Mouse (Mus musculus) Patski (cell line): ENCODE results near the gene Bcl7a. TPM values are rescaled to one million over a fixed set of nuclear protein-coding genes. Genes with fewer than 3 reads are reported as not detected.
A peak's percentile ranks its signal among the peaks of the same experiment; 100 is the strongest.

Experiments used
- ATAC-seq: fragments of 100-300 bp; one replicate; pipeline ENCODE4 v1.8.0; 2021
- CTCF ChIA-PET: fragments of 350-600 bp; sonication (Branson Sonifier 250); formaldehyde crosslinking; loops from one replicate; lab custom pipeline; 2022; ENCODE audit warnings: inconsistent platforms; lab: Charles Lee
- POLR2A ChIA-PET: fragments of 350-600 bp; sonication (Branson Sonifier 250); formaldehyde crosslinking; loops from one replicate; lab custom pipeline; 2022; ENCODE audit warnings: antibody characterized with exemption, inconsistent platforms; lab: Charles Lee
- DNase-seq: peaks from one replicate; pipeline ENCODE4 v3.0.0-alpha.2; 2011; ENCODE audit warnings: low read depth, low spot score
- H3K27me3 ChIP-seq: fragments of 371-371 bp; one replicate; pipeline ENCODE4 v1.5.1; 2021
- CTCF ChIP-seq: fragments of 100-300 bp; IDR thresholded peaks from one replicate; pipeline ENCODE4 v1.5.1; 2021
- in situ Hi-C: fragments of 300-500 bp; cut with MboI; formaldehyde crosslinking; loops from 3 replicates; pipeline ENCODE4 v1.11.1; 2018; ENCODE audit warnings: low pct_unique_long_range_greater_than_20kb, mixed read lengths
- polyA plus RNA-seq: library from polyadenylated mRNA; unstranded; gene quantifications from one replicate; pipeline ENCODE4 v1.2.3, GENCODE M21; 2021

Gene Bcl7a
- polyA plus RNA-seq, 1 experiment from 2014 or later, result 19.3 TPM

DNA sequence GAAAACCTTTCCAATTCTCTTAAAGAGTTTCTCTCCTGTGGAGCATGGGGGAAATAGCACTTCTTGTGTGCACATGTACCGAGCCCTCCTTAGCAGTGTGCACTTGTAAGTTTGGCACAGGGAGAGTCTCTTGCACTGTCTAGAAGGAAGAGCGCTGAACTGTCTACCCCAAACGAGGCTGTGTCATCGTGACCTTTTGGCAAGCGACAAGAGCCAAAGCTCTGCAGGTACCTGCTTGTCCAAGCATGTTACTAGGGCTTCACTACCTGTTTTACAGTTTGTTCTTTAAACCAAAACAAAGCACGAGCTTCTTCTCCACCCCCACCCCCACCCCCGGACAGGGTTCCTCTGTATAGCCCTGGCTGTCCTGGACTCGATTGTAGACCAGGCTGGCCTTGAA is 15.9 kb upstream of the Bcl7a start:
- in situ Hi-C loops, result no loop called here
- H3K27me3 ChIP-seq, result no peaks in the 10 kb centered on the region
- DNase-seq (no peak), ATAC-seq (no peak)
- POLR2A ChIA-PET, result no interaction called here
- CTCF ChIA-PET, result interaction anchor here (0.8 to 1.5 kb wide), 3 partner anchors 10 to 50 kb away, joined by 3 to 5 read pairs (median 3); no protein-coding TSS in a partner anchor
- no peak for TF ChIP-seq CTCF

DNA sequence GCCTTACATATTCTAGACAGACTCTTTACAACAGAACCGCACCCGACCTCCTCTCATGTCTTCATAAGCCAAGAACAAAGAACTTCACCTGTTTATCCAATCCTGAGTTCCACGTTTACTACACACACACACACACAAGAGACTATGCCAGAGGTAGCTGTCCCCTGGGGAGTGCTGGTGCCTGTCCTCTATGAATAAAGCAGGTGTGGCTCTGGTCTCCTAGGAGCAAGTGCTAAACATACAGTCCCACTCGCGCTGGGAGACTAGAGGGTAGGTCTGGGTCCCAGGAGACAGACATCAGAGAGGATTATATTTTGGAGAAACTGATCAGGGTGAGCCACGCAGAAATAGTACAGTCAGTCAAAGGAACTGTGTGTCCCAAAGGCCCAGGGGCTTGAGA is 10.1 kb upstream of the Bcl7a start:
- in situ Hi-C loops, result no loop called here
- no peak for ATAC-seq
- DNase-seq, result no peak

DNA sequence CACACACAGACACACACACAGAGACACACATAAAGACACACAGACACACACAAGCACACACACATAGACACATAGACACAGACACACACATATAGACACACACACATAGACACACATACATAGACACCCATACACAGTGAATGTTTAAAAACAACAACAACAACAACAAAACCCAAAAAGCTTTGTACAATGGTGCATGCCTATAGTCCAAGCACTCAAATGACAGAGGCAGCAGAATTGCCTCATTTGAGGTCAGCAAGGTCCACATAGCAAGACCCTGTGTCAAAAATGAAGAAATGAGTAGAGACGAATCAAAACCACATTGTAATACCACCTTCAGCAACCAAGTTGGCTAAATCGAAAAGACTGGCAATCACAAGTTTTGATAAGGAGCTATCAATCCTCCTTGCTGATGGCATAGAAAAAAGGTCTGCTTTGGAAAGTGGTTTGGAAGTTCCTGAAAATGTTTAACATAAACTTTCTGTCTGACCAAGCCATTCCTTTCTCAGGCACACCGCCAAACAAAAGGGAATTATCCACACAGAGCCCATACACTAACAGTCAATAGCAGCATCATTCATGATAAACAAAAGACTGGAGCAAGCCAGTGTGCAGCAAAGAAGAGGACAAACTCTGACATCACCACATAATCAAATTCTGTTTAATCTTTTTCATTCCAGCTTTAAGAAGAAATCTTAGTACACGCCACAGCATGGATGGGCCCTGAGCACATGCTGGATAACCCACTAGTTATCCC is 7.3 kb upstream of the Bcl7a start:
- in situ Hi-C loops, result no loop called here
- ChIA-PET CTCF (no interaction called here), POLR2A (no interaction called here)
- H3K27me3 ChIP-seq, result no peaks in the 10 kb centered on the region
- TF ChIP-seq CTCF, result no peak
- ATAC-seq, result no peak
- no peak for DNase-seq

More for the DNA sequence above, 10.1 kb upstream of the Bcl7a start:
- POLR2A ChIA-PET, result no interaction called here
- CTCF ChIA-PET, result no interaction called here
- TF ChIP-seq CTCF, result no peak
- no peaks in the 10 kb centered on the region for H3K27me3 ChIP-seq

DNA sequence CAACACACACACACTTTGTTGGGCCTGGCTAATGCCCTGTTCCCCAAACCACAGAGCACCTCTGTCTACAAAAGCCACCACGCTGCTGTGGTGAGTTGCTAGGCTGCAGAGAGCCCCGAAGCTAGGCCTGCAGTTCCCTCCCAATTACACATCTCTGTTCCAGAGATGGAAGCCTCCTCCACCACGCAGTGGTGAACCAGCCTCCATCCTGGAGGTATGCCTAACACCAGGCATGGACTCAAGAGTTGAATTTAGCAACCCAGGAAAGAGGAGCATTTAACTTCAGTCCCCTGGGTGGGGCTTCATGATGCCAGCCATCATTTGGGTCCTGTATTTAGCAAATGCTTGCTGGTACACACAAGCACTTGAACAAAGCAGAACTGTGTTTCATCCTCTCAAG is 5.2 kb upstream of the Bcl7a start:
- CTCF ChIA-PET, result interaction anchor here (1.2 kb wide), 1 partner anchor 26 kb away, joined by 3 read pairs; no protein-coding TSS in a partner anchor
- in situ Hi-C loops, result no loop called here
- TF ChIP-seq CTCF, result no peak
- H3K27me3 ChIP-seq, result no peaks in the 10 kb centered on the region
- POLR2A ChIA-PET, result no interaction called here
- no peak for DNase-seq
- ATAC-seq, result no peak

DNA sequence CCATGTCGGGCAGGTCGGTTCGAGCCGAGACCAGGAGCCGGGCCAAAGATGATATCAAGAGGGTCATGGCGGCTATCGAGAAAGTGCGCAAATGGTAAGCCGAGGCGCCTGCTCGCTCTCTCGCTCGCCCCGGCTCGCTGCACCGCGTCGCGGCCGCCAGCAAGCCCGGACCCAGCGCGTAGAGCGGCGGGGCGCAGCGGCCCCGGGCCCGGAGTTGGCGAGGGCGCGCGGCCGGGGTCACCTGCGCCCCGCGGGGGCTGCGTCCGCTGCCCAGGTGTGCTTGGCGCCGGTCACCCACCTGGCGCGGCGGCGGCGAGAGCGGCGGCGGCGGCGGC is 961 bp downstream of the Bcl7a start:
- DNase-seq (no peak), ATAC-seq (peak; percentile 19)
- ChIA-PET POLR2A (interaction anchor here (0.9 to 2.8 kb wide), 8 partner anchors 8 to 89 kb away, joined by 3 to 14 read pairs (median 4); no protein-coding TSS in a partner anchor), CTCF (interaction anchor here (0.9 kb wide), 1 partner anchor 33 kb away, joined by 3 read pairs; no protein-coding TSS in a partner anchor)
- no peak for TF ChIP-seq CTCF
- H3K27me3 ChIP-seq, result no peaks in the 10 kb centered on the region
- in situ Hi-C loops, result no loop called here

DNA sequence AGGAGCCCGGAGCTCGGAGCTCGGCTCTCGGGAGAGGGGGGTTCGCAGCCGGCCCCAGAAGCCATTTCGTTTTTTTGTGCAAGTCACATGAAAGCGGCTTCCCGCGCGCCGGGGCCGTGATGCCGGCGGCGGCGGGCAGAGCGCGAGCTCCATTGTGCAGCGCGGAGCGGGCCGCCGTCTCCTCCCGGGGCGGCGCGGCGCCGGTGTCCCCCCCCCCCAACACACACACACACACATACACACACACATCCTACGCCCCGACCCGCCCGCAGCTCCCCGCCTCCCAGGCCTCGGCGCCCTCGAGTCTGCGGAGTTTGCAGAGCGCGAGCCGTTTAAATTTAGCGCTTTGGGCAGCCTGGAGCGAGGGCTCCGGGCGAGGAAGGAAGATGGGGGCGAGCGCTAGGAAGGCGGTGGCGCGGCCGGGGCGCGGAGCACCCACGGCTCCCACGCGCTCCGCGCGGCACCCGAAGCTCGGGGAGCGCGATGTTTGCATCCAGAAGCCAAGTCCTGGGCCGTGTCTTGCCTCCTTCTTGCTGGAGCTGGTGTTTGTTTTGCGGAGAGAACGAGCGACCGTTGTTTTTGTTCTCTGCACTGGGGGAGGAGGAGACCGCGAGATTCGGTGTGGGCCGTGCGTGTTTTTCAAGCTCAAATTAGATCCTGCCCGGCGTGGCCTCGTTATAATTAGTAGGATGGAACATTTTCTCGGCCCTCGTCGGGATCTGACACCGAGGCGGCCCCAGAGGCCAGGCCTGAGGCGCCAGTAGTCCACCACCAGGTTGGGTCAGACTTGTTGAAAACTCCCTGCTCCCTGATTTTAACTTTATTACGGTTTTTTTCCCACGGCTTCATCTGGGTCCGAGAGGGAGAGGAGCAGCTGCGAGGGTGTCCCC is 1.6 kb downstream of the Bcl7a start:
- DNase-seq, result no peak
- CTCF ChIA-PET, result interaction anchor here (0.9 to 1.7 kb wide), 2 partner anchors 19 to 32 kb away, joined by 3 to 4 read pairs; no protein-coding TSS in a partner anchor
- no peaks in the 10 kb centered on the region for H3K27me3 ChIP-seq
- in situ Hi-C loops, result no loop called here
- peak; percentile 16 for ATAC-seq
- TF ChIP-seq CTCF, result no peak
- POLR2A ChIA-PET, result interaction anchor here (0.7 to 2.8 kb wide), 10 partner anchors 8 to 147 kb away, joined by 3 to 14 read pairs (median 4); no protein-coding TSS in a partner anchor

DNA sequence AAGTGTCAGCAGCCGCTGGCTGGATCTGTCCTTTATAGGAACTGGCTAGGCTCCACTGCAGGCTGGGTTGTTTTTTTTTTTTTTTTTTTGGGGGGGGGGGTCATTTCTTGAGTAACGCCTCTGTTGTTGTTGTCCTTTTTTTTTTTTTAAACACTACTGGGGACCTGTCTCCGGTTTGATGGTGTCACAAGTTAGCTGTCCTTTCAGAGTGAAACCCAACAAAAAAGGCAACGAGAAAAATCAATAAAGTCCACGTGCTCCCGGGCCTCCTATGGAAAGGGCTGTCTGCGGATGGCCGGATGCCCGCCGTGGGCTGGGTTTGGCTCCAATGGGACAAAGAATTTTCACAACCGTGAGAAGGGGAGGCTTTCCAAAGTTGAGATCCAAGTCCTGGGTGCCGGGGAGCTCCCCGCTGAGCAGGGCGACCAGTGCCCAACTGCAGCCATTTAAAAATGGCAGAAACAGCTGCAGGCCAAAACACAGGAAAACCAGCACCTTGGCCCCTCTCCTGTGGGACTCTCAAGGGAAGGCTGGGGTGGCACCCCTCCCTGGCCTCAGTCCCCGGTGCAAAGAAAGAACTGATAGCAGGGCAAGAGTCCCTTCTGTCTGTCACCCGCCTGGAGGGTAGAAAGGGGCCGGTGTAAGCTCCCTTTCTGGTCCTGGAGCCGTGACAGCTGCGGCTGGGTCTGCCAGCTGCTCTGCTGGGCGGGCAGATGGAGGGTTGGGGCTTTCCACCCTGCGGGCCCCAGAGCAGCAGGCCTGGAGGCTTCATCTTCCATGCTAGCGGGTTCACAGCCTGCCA is 2.4 kb downstream of the Bcl7a start:
- TF ChIP-seq CTCF, result no peak
- ATAC-seq (no peak), DNase-seq (peak; percentile 43)
- H3K27me3 ChIP-seq, result no peaks in the 10 kb centered on the region
- in situ Hi-C loops, result no loop called here
- ChIA-PET CTCF (interaction anchor here (1.5 to 1.7 kb wide), 2 partner anchors 18 to 32 kb away, joined by 3 to 4 read pairs; no protein-coding TSS in a partner anchor), POLR2A (interaction anchor here (0.7 to 2.8 kb wide), 7 partner anchors 10 to 148 kb away, joined by 3 to 20 read pairs (median 4); no protein-coding TSS in a partner anchor)

DNA sequence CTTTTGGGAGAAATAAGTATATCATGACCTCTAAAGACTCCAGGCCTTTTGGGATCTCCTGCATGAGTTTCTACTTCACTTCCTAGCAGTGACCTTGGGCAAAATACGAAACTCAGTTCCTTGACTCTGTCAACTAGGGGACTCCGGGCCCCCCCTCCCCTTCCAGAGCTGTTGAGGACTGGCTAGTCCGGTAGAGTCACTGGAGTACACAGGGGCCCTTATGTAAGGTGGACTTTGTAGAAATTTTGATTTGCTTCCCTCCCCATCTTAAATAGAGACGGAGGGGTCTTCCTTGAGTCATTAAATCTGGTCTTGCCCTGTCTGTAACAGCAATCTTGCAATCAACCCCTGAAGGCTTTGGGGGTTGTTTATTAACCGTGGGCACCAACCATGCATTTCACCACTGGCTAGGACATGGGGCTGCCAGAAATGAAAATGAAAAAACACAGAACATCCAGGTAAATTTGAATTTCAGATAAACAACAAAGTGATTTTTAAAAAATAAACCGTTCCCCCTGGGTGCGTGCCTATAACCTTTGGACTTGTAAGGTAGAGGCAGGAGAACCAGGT is 3.2 kb downstream of the Bcl7a start:
- ChIA-PET CTCF (interaction anchor here (1.5 to 2.2 kb wide), 4 partner anchors 13 to 32 kb away, joined by 3 to 8 read pairs (median 4); no protein-coding TSS in a partner anchor), POLR2A (interaction anchor here (1.6 to 2.8 kb wide), 3 partner anchors 9 to 18 kb away, joined by 5 to 20 read pairs (median 7); no protein-coding TSS in a partner anchor)
- in situ Hi-C loops, result no loop called here
- no peak for ATAC-seq
- TF ChIP-seq CTCF, result no peak
- no peaks in the 10 kb centered on the region for H3K27me3 ChIP-seq
- peak; percentile 34 for DNase-seq

DNA sequence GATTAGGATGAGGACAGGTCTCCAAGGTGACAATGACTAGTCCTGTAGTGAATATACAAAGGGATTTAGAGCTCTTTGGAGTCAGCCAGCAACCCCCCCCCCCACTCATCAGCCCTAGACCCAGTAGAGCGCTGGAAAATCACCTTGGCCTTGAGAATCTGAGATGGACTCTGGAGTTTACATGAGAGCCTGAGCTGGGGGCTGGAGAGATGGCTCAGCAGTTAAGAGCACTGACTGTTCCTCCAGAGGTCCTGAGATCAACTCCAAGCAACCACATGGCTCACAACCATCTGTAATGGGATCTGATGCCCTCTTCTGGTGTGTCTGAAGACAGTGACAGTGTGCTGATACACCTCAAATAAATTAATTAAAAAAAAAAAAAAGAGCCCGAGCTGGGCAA is 4.4 kb downstream of the Bcl7a start:
- in situ Hi-C loops, result no loop called here
- no peak for ATAC-seq
- CTCF ChIA-PET, result interaction anchor here (1.5 to 2.2 kb wide), 2 partner anchors 11 to 21 kb away, joined by 5 to 8 read pairs; no protein-coding TSS in a partner anchor

More for the DNA sequence above, 4.4 kb downstream of the Bcl7a start:
- POLR2A ChIA-PET, result interaction anchor here (2.2 kb wide), 1 partner anchor 11 kb away, joined by 20 read pairs; no protein-coding TSS in a partner anchor
- H3K27me3 ChIP-seq, result no peaks in the 10 kb centered on the region
- no peak for TF ChIP-seq CTCF
- no peak for DNase-seq
